Mouse (Mus musculus) erythroblast, adult 5-6 weeks (primary cell): ENCODE results near the gene Ear6. TPM values are rescaled to one million over a fixed set of nuclear protein-coding genes. Genes with fewer than 3 reads are reported as not detected.

Experiments
- ATAC-seq: replicated peaks from 2 replicates; pipeline ENCODE4 v1.8.0; 2016; ENCODE audit warnings: moderate number of reproducible peaks, mild to moderate bottlenecking, moderate TSS enrichment, inconsistent platforms; ENCODE audit not compliant: poor library complexity, low FRiP score, severe bottlenecking
- total RNA-seq, 2 experiments: library from RNA; stranded (forward) in 1 of 2; stranded (reverse) in 1 of 2; fragments of 150-400 nt in 1 of 2; fragments of 200-764, 138-1000 nt in 1 of 2; gene quantifications; 2 replicates each; pipeline versions ENCODE4 v1.2.3 to v1.2.4; 2015 to 2017; ENCODE audit warnings: low replicate concordance in 2 of 2

The Ear6 gene
- total RNA-seq, 2 experiments from 2014 or later, result 35.2 to 65.9 TPM

GRCm38 (mm10) chr14:51893094-51893794, 39.7 kb downstream of the Ear6 start:
- ATAC-seq, result no peak

GRCm38 (mm10) chr14:51893809-51894208, 40.3 kb downstream of the Ear6 start:
- peak; percentile 38; the same call in 1 of the 2 replicates for ATAC-seq

GRCm38 (mm10) chr14:51895071-51895470, 41.6 kb downstream of the Ear6 start:
- ATAC-seq, result no peak

- ATAC-seq, result no peak
Measured at GRCm38 (mm10) chr14:51896019-51896418, 42.5 kb downstream of the Ear6 start.

- ATAC-seq, result no peak
Measured at GRCm38 (mm10) chr14:51896539-51897170, 43.2 kb downstream of the Ear6 start.

- no peak for ATAC-seq
Measured at GRCm38 (mm10) chr14:51899351-51899750, 45.9 kb downstream of the Ear6 start.

GRCm38 (mm10) chr14:51902806-51903710, 49.6 kb downstream of the Ear6 start:
- ATAC-seq, result 0 out of 2 replicates have a peak, but pooled peaks have one; percentile 41

GRCm38 (mm10) chr14:51903782-51904181, 50.3 kb downstream of the Ear6 start:
- ATAC-seq, result no peak

Other genes with a start within 250 kb of the Ear6 start
- not detected in 2 replicates for gene Gm17078, start 242.4 kb upstream of the Ear6 start, total RNA-seq (2015; ENCODE audit: low replicate concordance)
- not detected in 2 replicates for gene Gm17078, start 242.4 kb upstream of the Ear6 start, total RNA-seq (2017; ENCODE audit: low replicate concordance)
- gene Gm4181, start 218.0 kb upstream of the Ear6 start, total RNA-seq (2015; ENCODE audit: low replicate concordance), result not detected in 2 replicates
- not detected in 2 replicates for gene Gm4181, start 218.0 kb upstream of the Ear6 start, total RNA-seq (2017; ENCODE audit: low replicate concordance)
- not detected in 2 replicates for gene Gm17079, start 158.2 kb upstream of the Ear6 start, total RNA-seq (2015; ENCODE audit: low replicate concordance)
- 0.68 TPM in 1 of 2 replicates, not detected in the other for gene Gm17079, start 158.2 kb upstream of the Ear6 start, total RNA-seq (2017; ENCODE audit: low replicate concordance)
- gene Gm5800, start 136.5 kb upstream of the Ear6 start, total RNA-seq (2015; ENCODE audit: low replicate concordance), result not detected in 2 replicates
- not detected in 2 replicates for gene Gm5800, start 136.5 kb upstream of the Ear6 start, total RNA-seq (2017; ENCODE audit: low replicate concordance)
- gene Ang4, start 80.1 kb upstream of the Ear6 start, total RNA-seq (2015; ENCODE audit: low replicate concordance), result not detected in 2 replicates
- gene Ang4, start 80.1 kb upstream of the Ear6 start, total RNA-seq (2017; ENCODE audit: low replicate concordance), result not detected in 2 replicates
- not detected in 2 replicates for gene AY358078, start 53.7 kb upstream of the Ear6 start, total RNA-seq (2015; ENCODE audit: low replicate concordance)
- not detected in 2 replicates for gene AY358078, start 53.7 kb upstream of the Ear6 start, total RNA-seq (2017; ENCODE audit: low replicate concordance)
- 3.1 TPM in 1 of 2 replicates, not detected in the other for gene Mettl17, start 31.1 kb downstream of the Ear6 start, total RNA-seq (2015; ENCODE audit: low replicate concordance)
- gene Mettl17, start 31.1 kb downstream of the Ear6 start, total RNA-seq (2017; ENCODE audit: low replicate concordance), result 2.5 and 4.2 TPM in 2 replicates
- gene Slc39a2, start 39.2 kb downstream of the Ear6 start, total RNA-seq (2015; ENCODE audit: low replicate concordance), result not detected in 2 replicates
- not detected in 2 replicates for gene Slc39a2, start 39.2 kb downstream of the Ear6 start, total RNA-seq (2017; ENCODE audit: low replicate concordance)
- gene Ndrg2, start 60.5 kb downstream of the Ear6 start, total RNA-seq (2015; ENCODE audit: low replicate concordance), result 0.77 and 6.1 TPM in 2 replicates
- gene Ndrg2, start 60.5 kb downstream of the Ear6 start, total RNA-seq (2017; ENCODE audit: low replicate concordance), result 5.3 and 6.4 TPM in 2 replicates
- gene Tppp2, start 64.7 kb downstream of the Ear6 start, total RNA-seq (2015; ENCODE audit: low replicate concordance), result not detected in 2 replicates
- gene Tppp2, start 64.7 kb downstream of the Ear6 start, total RNA-seq (2017; ENCODE audit: low replicate concordance), result not detected in 2 replicates
- gene Rnase13, start 69.1 kb downstream of the Ear6 start, total RNA-seq (2015; ENCODE audit: low replicate concordance), result not detected in 2 replicates
- gene Rnase13, start 69.1 kb downstream of the Ear6 start, total RNA-seq (2017; ENCODE audit: low replicate concordance), result not detected in 2 replicates
- 4.8 TPM in 1 of 2 replicates, not detected in the other for gene Arhgef40, start 131.0 kb downstream of the Ear6 start, total RNA-seq (2015; ENCODE audit: low replicate concordance)
- 2.3 and 14.1 TPM in 2 replicates for gene Arhgef40, start 131.0 kb downstream of the Ear6 start, total RNA-seq (2017; ENCODE audit: low replicate concordance)
- gene Tmem253, start 162.0 kb downstream of the Ear6 start, total RNA-seq (2015; ENCODE audit: low replicate concordance), result not detected in 2 replicates
- gene Tmem253, start 162.0 kb downstream of the Ear6 start, total RNA-seq (2017; ENCODE audit: low replicate concordance), result not detected in 2 replicates
- gene Zfp219, start 167.0 kb downstream of the Ear6 start, total RNA-seq (2015; ENCODE audit: low replicate concordance), result 0.58 and 1.9 TPM in 2 replicates
- gene Zfp219, start 167.0 kb downstream of the Ear6 start, total RNA-seq (2017; ENCODE audit: low replicate concordance), result 3.1 and 3.8 TPM in 2 replicates
- not detected in 2 replicates for gene Olfr221, start 188.8 kb downstream of the Ear6 start, total RNA-seq (2015; ENCODE audit: low replicate concordance)
- 0.56 TPM in 1 of 2 replicates, not detected in the other for gene Olfr221, start 188.8 kb downstream of the Ear6 start, total RNA-seq (2017; ENCODE audit: low replicate concordance)